Mouse (Mus musculus) brain, embryonic 14.5 days (tissue): ENCODE measurements at regions not wholly inside any gene's neighbourhood (a gene's known extent, or its start where the extent isn't known, plus 50 kb on each side); places are given as distances from the start of the nearest gene placed in this dataset.
"Not testable (repeated sequence)": the region's sequence is repeated elsewhere in the genome, so short reads cannot be mapped to it uniquely, and the experiment has no call there.

Experiments used
- DNase-seq: peaks from one replicate; pipeline ENCODE4 v3.0.0-alpha.2; 2011; ENCODE audit warnings: low read depth
- CTCF ChIP-seq: fragments of 200-500 bp; IDR thresholded peaks from 2 replicates; pipeline ENCODE4 v1.5.1; 2012; ENCODE audit warnings: inconsistent platforms, mild to moderate bottlenecking, moderate library complexity, borderline replicate concordance; ENCODE audit not compliant: insufficient read depth, insufficient read length; ENCODE audit errors: extremely low read depth
- POLR2A ChIP-seq: fragments of 200-500 bp; IDR thresholded peaks from 2 replicates; pipeline ENCODE4 v1.6.1; 2012; ENCODE audit warnings: mild to moderate bottlenecking, inconsistent platforms, borderline replicate concordance; ENCODE audit not compliant: poor library complexity, insufficient read depth, insufficient read length, severe bottlenecking; ENCODE audit errors: extremely low read depth

DNA sequence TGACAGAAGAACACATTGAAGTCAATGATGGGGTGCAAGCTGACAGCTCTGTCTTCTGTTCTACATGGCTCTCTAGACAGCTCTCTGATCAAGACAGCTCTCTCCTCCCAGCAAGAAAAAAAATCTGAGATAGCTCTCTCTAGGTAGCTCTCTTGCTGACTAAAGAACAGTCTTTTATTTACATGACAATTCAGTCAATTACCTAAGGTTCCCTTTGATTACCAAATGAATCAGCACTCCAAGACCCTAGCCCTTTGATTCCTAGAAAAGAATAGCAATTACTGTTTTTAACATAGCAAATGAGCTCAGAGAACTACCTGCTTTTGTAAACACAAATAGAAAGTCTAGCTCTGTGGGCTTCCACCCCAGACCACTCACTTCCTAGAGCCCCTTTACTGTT, 264.1 kb downstream of the Gm6685 start:
- no peak for DNase-seq
- TF ChIP-seq CTCF = no peak
- TF ChIP-seq POLR2A = no peak

DNA sequence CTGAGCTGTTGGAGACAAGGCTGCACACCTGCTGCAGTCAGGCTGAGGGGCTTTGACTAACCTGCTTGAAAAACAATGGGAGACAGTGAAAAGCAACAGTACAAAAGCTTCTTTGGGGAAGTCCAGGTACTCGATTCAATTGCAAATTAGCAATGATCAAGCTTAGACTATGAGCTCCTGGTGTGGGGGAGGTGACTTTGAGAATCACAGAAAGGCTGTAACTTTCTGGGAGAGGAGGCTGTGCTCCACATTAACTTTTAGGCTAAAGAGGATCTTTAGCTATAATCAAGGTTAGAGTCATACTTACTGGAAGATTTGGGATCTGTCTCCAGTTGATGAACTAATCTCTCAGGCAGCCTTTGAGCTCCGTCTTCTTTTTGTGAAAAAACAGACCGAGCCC, 303.4 kb downstream of the Gm6685 start:
- not testable (repeated sequence) for DNase-seq

DNA sequence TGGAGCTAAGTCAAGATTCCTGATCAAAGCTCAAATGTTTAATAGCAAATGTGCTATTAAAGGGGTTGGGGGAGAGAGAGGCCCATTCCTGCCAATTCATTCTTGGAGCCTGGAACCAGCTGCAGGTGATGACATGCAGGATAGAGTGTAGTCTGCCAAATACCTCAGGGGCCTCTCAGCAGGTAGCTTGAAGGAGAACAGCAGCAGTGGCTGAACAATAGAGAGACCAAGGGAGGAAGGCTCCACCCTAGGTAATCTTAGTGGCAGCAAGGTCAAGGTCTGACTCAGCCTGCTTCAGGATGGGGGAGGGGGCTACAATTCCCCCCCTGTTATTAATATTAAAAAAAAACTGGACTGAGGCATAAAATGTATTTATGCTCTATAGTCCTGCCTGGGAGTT, 304.1 kb downstream of the Gm6685 start:
- DNase-seq = not testable (repeated sequence)

DNA sequence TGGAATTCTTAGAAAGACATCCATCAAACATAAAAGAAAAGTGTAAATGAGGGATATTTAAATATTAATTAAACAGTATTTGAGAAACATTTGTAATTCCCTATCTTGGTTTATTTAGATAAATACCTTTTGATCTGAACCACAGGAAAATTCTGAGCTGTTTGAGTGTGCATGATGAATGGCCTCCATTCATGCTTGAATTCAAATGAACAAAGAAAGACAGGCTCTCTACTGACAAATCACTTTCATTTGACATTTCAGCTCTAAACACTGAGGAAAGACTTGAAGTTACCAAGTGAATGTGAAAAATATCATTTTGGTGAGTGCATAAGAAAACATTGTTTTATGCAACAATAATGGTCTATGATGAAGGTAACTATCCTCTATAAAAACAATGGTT, 316.8 kb downstream of the Gm6685 start:
- no peak for TF ChIP-seq POLR2A
- no peak for TF ChIP-seq CTCF
- peak; percentile 3 for DNase-seq

- TF ChIP-seq CTCF (peak; percentile 31; the same call in 1 of the 2 replicates), POLR2A (no peak)
- DNase-seq = peak; percentile 22
Measured at GRCm38 (mm10) chr11:28020762-28021161, 318.9 kb downstream of the Gm6685 start.
